Mouse (Mus musculus) CH12.LX (cell line): Measurements from ENCODE around the gene Natd1.

Source experiments
- IRF4 ChIP-seq: IDR thresholded peaks from 2 replicates; pipeline ENCODE4 v1.6.1; 2014; ENCODE audit warnings: low read depth, mild to moderate bottlenecking, inconsistent platforms, low read length, improper control_type of control experiment
- POLR2A ChIP-seq: IDR thresholded peaks from 2 replicates; pipeline ENCODE4 v1.6.1; 2011; ENCODE audit warnings: low read depth, mild to moderate bottlenecking, improper control_type of control experiment, low read length

GRCm38 (mm10) chr11:60915201-60915600 lies 651 bp upstream of the Natd1 start:
- TF ChIP-seq IRF4 (no peak), POLR2A (no peak)
